Mouse (Mus musculus) heart, embryonic 16.5 days (tissue): Measurements from ENCODE around the gene Stab2. TPM values are rescaled to one million over a fixed set of nuclear protein-coding genes. Genes with fewer than 3 reads are reported as not detected.

Experiments
- ATAC-seq: fragments of 200-750 bp; cut with Nextera tagmentation; replicated peaks from 2 replicates; pipeline ENCODE4 v1.8.0; 2017; ENCODE audit warnings: moderate number of reproducible peaks; ENCODE audit not compliant: insufficient read depth, low FRiP score; ENCODE audit errors: extremely low read depth
- H3K27ac ChIP-seq: fragments of 300-500 bp; sonication (generic); 2 replicates; pipeline ENCODE4 v1.5.1; 2014; ENCODE audit warnings: mild to moderate bottlenecking, low read length, control low read depth, moderate library complexity
- H3K27me3 ChIP-seq: fragments of 300-500 bp; sonication (generic); 2 replicates; pipeline ENCODE4 v1.6.1; 2014; ENCODE audit warnings: low read length, mixed read lengths; ENCODE audit not compliant: control insufficient read depth, insufficient read depth
- H3K36me3 ChIP-seq: fragments of 300-500 bp; sonication (generic); 2 replicates; pipeline ENCODE4 v1.6.1; 2014; ENCODE audit not compliant: control insufficient read depth, insufficient read depth
- H3K4me1 ChIP-seq: fragments of 300-500 bp; sonication (generic); 2 replicates; pipeline ENCODE4 v1.6.1; 2014; ENCODE audit warnings: low read length, mixed read lengths; ENCODE audit not compliant: control insufficient read depth, insufficient read depth
- H3K4me2 ChIP-seq: fragments of 300-500 bp; sonication (generic); 2 replicates; pipeline ENCODE4 v1.6.1; 2014; ENCODE audit warnings: low read depth, mild to moderate bottlenecking, control low read depth, low read length
- H3K4me3 ChIP-seq: fragments of 300-500 bp; sonication (generic); 2 replicates; pipeline ENCODE4 v1.5.1; 2014; ENCODE audit warnings: mild to moderate bottlenecking, control low read depth, low read length
- H3K9ac ChIP-seq: fragments of 300-500 bp; sonication (generic); 2 replicates; pipeline ENCODE4 v1.6.1; 2014; ENCODE audit warnings: low read length, control low read depth
- H3K9me3 ChIP-seq: fragments of 300-500 bp; sonication (generic); replicated peaks from 2 replicates; pipeline ENCODE4 v1.6.1; 2016; ENCODE audit warnings: low read length; ENCODE audit not compliant: control insufficient read depth
- WGBS: fragments of 180-500 bp; shearing (Covaris S2); extraction: QIAGEN DNeasy Blood & Tissue Kit; methylation state at CpG from one replicate; pipeline ENCODE4 v1.1.7; 2014; 5-methylcytosine and 5-hydroxymethylcytosine counted together
- polyA plus RNA-seq: library from polyadenylated mRNA; unstranded; fragments of >200 nt; fragmentation: Nextera tagmentation; extraction: Ambion mirVana; gene quantifications from 2 replicates; pipeline ENCODE4 v1.2.1, GENCODE M21; 2015

Stab2 gene
- polyA plus RNA-seq, 1 experiment from 2014 or later: 0.83 TPM

- Histone ChIP-seq H3K27me3 (no peaks in the 10 kb centered on the region), H3K9ac (no peak overlapping the region), H3K4me2 (no peak overlapping the region), H3K4me3 (no peak overlapping the region), H3K4me1 (peaks cover 14% of the 10 kb centered on the region), H3K27ac (no peak overlapping the region), H3K9me3 (no peaks in the 10 kb centered on the region), H3K36me3 (no peaks in the 10 kb centered on the region)
- no peak for ATAC-seq
- 76% methylated on average over 7 of the region's 7 CpGs for WGBS
Measured at GRCm38 (mm10) chr10:87014391-87014965, 6.7 kb upstream of the Stab2 start.

- WGBS: 89% methylated on average over 7 of the region's 7 CpGs
Measured at GRCm38 (mm10) chr10:87012087-87012486, 4.3 kb upstream of the Stab2 start.

GRCm38 (mm10) chr10:87008215-87008499 is 332 bp upstream of the Stab2 start:
- H3K4me2 ChIP-seq: no peak overlapping the region
- H3K4me3 ChIP-seq: no peak overlapping the region
- no peak overlapping the region for H3K9ac ChIP-seq
- no peak overlapping the region for H3K27ac ChIP-seq
- WGBS: 82% methylated on average over 3 of the region's 3 CpGs
- H3K36me3 ChIP-seq: no peaks in the 10 kb centered on the region
- H3K27me3 ChIP-seq: no peaks in the 10 kb centered on the region
- H3K4me1 ChIP-seq: no peaks in the 10 kb centered on the region
- ATAC-seq: no peak
- no peaks in the 10 kb centered on the region for H3K9me3 ChIP-seq

More at GRCm38 (mm10) chr10:87012087-87012486, 4.3 kb upstream of the Stab2 start:
- Histone ChIP-seq H3K9ac (no peak overlapping the region), H3K36me3 (no peaks in the 10 kb centered on the region), H3K4me1 (peaks cover 14% of the 10 kb centered on the region), H3K27ac (no peak overlapping the region), H3K27me3 (no peaks in the 10 kb centered on the region), H3K9me3 (no peaks in the 10 kb centered on the region), H3K4me2 (no peak overlapping the region), H3K4me3 (no peak overlapping the region)
- no peak for ATAC-seq

DNA sequence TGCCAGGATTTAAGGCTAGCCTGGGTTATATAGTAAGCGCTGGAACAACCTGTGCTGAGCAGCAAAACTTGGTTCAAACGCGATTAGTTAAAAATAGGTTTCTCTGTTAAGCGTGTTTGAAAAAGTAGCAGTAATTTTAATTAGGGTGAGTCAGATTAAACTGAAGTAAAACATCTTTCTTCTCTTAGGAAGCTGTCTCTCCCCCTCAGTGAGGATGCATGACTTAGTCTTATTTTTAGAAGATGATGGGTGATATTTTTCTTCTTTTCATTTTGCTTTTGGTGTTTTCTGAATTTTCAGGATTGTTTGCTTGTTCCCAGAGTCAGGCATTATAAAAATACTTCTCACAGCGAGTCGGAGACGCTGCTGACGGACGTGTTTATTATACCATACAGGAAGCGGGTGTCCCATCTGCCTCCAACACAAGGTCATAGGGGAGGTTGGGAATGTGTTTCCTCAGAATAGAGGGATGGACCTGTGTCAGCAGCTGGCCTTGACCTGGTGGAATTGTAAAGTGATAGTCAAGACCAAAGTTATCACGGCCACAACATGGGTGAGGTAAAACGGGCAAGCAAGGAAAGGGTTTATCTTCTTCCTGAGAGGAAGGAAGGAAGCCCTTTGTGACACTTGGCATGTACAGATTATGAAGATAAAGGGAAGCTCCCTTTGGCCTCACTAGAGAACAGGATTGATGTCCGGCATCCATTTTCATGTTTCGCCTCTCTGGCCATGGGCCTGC is 15.4 kb downstream of the Stab2 start:
- H3K36me3 ChIP-seq: no peaks in the 10 kb centered on the region
- H3K4me3 ChIP-seq: no peak overlapping the region
- no peak overlapping the region for H3K27ac ChIP-seq
- no peaks in the 10 kb centered on the region for H3K9me3 ChIP-seq
- peaks cover 9% of the 10 kb centered on the region for H3K4me1 ChIP-seq
- H3K4me2 ChIP-seq: no peak overlapping the region
- H3K27me3 ChIP-seq: peaks cover 8% of the 10 kb centered on the region
- ATAC-seq: no peak
- no peak overlapping the region for H3K9ac ChIP-seq
- 66% methylated on average over 14 of the region's 14 CpGs for WGBS

GRCm38 (mm10) chr10:86990666-86991065 is 17.2 kb downstream of the Stab2 start:
- Histone ChIP-seq H3K4me1 (peaks cover 9% of the 10 kb centered on the region), H3K27me3 (peaks cover 12% of the 10 kb centered on the region), H3K4me2 (no peak overlapping the region), H3K36me3 (no peaks in the 10 kb centered on the region), H3K9ac (no peak overlapping the region), H3K4me3 (no peak overlapping the region), H3K27ac (no peak overlapping the region), H3K9me3 (no peaks in the 10 kb centered on the region)
- WGBS: 12% methylated on average over 9 of the region's 9 CpGs
- 0 out of 2 replicates have a peak, but pooled peaks have one; percentile 67 for ATAC-seq

DNA sequence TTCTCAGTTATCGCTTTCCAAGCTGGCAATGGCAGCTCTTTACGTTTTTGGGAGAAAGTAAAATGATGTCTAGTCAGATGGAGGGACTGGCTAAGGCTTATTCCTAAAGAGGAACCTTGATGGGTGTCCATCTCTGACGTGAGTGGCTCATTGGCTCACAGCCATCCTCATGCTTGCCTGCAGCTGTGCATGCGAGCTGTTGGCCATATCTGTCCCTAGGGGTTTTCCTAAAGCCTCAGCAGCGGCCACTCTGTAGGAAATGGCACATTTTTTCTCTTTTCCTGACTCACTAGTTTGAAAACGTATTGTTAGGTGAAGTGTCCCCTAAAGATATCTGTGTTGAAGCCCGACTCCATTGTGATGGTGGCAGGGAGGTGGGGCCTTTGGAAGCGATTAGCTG is 18.0 kb downstream of the Stab2 start:
- H3K36me3 ChIP-seq: no peaks in the 10 kb centered on the region
- WGBS: 44% methylated on average over 8 of the region's 8 CpGs
- no peaks in the 10 kb centered on the region for H3K9me3 ChIP-seq
- H3K4me1 ChIP-seq: peaks cover 9% of the 10 kb centered on the region
- H3K27ac ChIP-seq: no peak overlapping the region
- no peak overlapping the region for H3K4me2 ChIP-seq
- no peak overlapping the region for H3K4me3 ChIP-seq
- H3K27me3 ChIP-seq: peaks cover 12% of the 10 kb centered on the region
- ATAC-seq: no peak
- H3K9ac ChIP-seq: no peak overlapping the region

DNA sequence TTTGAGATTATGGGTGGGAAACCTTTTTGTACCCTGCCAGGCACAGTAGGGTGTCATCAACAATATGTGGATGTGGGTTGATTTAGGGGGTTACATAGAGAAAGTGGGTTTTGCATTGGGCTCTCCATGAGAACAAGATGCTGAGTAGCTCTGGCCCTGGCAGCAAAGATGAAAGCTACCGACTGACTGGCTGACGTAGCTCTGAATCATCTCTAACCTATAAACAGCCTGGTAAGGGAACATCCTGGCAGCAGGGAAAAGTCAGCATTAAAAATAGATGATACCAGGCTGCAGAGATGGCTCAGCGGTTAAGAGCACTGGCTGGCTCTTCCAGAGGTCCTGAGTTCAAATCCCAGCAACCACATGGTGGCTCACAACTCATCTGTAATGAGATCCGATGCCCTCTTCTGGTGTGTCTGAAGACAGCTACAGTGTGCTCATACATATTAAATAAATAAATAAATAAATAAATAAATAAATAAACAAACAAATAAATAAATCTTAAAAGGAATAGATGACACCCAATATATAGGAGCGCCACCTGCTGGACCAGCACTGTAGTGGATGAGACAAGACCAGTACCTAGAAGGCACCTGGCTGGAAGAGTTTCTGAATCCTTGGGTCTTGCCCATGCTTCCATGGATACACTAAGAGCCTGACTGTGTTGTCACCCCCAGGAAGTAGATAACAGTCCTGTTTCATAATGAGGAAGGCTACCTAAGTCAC is 31.7 kb downstream of the Stab2 start:
- Histone ChIP-seq H3K9ac (no peak overlapping the region), H3K4me2 (no peak overlapping the region), H3K9me3 (0 out of 2 replicates have a peak, but pooled peaks cover 2% of the 10 kb centered on the region), H3K36me3 (no peaks in the 10 kb centered on the region), H3K27me3 (peaks cover 4% of the 10 kb centered on the region; the same call in 1 of the 2 replicates), H3K27ac (no peak overlapping the region), H3K4me3 (no peak overlapping the region), H3K4me1 (0 out of 2 replicates have a peak, but pooled peaks cover 7% of the 10 kb centered on the region)
- no peak for ATAC-seq
- 79% methylated on average over 5 of the region's 5 CpGs for WGBS

DNA sequence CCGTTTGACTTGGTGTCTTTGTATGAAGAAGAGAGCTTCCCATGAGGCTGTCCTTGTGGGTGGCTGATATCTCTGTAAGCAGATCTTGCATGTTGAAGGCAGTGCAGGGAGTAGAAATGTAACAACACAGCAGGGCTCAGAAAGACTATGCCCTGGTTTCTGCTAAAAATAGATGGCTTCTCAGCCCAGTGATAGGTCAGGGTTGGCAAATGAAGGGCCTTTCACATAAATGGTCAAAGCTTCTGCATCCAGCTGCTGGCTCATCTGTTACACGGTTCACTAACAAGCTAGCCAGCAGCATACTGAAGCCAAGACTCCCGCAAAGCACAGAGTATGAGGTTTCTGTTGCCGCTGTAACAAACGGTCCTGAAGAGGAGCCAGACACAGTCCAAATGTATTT is 34.5 kb downstream of the Stab2 start:
- Histone ChIP-seq H3K36me3 (no peaks in the 10 kb centered on the region), H3K27me3 (peaks cover 16% of the 10 kb centered on the region), H3K4me2 (no peak overlapping the region), H3K4me1 (0 out of 2 replicates have a peak, but pooled peaks cover 7% of the 10 kb centered on the region), H3K9ac (no peak overlapping the region), H3K9me3 (no peaks in the 10 kb centered on the region), H3K27ac (no peak overlapping the region), H3K4me3 (no peak overlapping the region)
- ATAC-seq: no peak
- 60% methylated on average over 5 of the region's 5 CpGs for WGBS

- peaks cover 16% of the 10 kb centered on the region for H3K27me3 ChIP-seq
- no peaks in the 10 kb centered on the region for H3K36me3 ChIP-seq
- no peak overlapping the region for H3K9ac ChIP-seq
- no peaks in the 10 kb centered on the region for H3K9me3 ChIP-seq
- H3K27ac ChIP-seq: no peak overlapping the region
- no peak for ATAC-seq
- peak overlapping the region; percentile 41 for H3K4me2 ChIP-seq
- WGBS: 45% methylated on average over 7 of the region's 7 CpGs
- 0 out of 2 replicates have a peak, but pooled peaks cover 7% of the 10 kb centered on the region for H3K4me1 ChIP-seq
- H3K4me3 ChIP-seq: peak overlapping the region; percentile 22
Measured at GRCm38 (mm10) chr10:86972503-86972826, 35.4 kb downstream of the Stab2 start.
